Mouse (Mus musculus) ES-E14 (cell line): ENCODE measurements around the gene 4930469K13Rik. TPM values are rescaled to one million over a fixed set of nuclear protein-coding genes. Genes with fewer than 3 reads are reported as not detected.
A peak's percentile ranks its signal among the peaks of the same experiment; 100 is the strongest.

ENCODE experiments used
- DNase-seq: peaks from one replicate; pipeline ENCODE4 v3.0.0-alpha.2; 2013; ENCODE audit warnings: low read depth, low spot score
- H3K27ac ChIP-seq: 2 replicates; pipeline ENCODE4 v1.5.1; 2012; ENCODE audit warnings: low read depth, mild to moderate bottlenecking, low read length, moderate library complexity, mixed read lengths; ENCODE audit not compliant: poor library complexity, insufficient read depth, severe bottlenecking
- H3K36me3 ChIP-seq: 2 replicates; pipeline ENCODE4 v1.6.1; 2012; ENCODE audit warnings: mild to moderate bottlenecking, low read length, moderate library complexity, mixed read lengths; ENCODE audit not compliant: control insufficient read depth, poor library complexity, insufficient read depth, severe bottlenecking
- H3K4me1 ChIP-seq, 2 experiments: fragments of 150-350 bp in 1 of 2; sonication (generic) in 1 of 2; 2 replicates each; pipeline ENCODE4 v1.6.1; 2012; ENCODE audit warnings: low read length in 2 of 2, mild to moderate bottlenecking in 1 of 2, mixed read lengths in 1 of 2; ENCODE audit not compliant: control insufficient read depth in 2 of 2, insufficient read depth in 2 of 2, poor library complexity in 1 of 2
- H3K4me3 ChIP-seq, 2 experiments: fragments of 150-350 bp in 1 of 2; sonication (generic) in 1 of 2; 2 replicates each; pipeline ENCODE4 v1.5.1; 2012; ENCODE audit warnings: low read length in 2 of 2, low read depth in 1 of 2, mild to moderate bottlenecking in 1 of 2, mixed read lengths in 1 of 2; ENCODE audit not compliant: insufficient read depth in 1 of 2, poor library complexity in 1 of 2, severe bottlenecking in 1 of 2
- H3K9ac ChIP-seq: 2 replicates; pipeline ENCODE4 v1.6.1; 2012; ENCODE audit warnings: low read depth, mild to moderate bottlenecking, low read length, mixed read lengths; ENCODE audit not compliant: poor library complexity, insufficient read depth, severe bottlenecking
- H3K9me3 ChIP-seq: fragments of 150-350 bp; sonication (generic); 2 replicates; pipeline ENCODE4 v1.6.1; 2012; ENCODE audit warnings: low read depth, mild to moderate bottlenecking, low read length; ENCODE audit not compliant: control insufficient read depth, insufficient read depth
- CHD2 ChIP-seq: IDR thresholded peaks from 2 replicates; pipeline ENCODE4 v1.6.1; 2014; ENCODE audit warnings: mild to moderate bottlenecking, low read depth, low read length, inconsistent platforms
- HCFC1 ChIP-seq: IDR thresholded peaks from 2 replicates; pipeline ENCODE4 v1.6.1; 2012; ENCODE audit warnings: low read length, inconsistent platforms, borderline replicate concordance; ENCODE audit not compliant: insufficient read depth
- MAFK ChIP-seq: IDR thresholded peaks from 2 replicates; pipeline ENCODE4 v1.6.1; 2014; ENCODE audit warnings: mild to moderate bottlenecking, low read depth, low read length, inconsistent platforms; ENCODE audit not compliant: insufficient read depth
- ZC3H11A ChIP-seq: IDR thresholded peaks from 2 replicates; pipeline ENCODE4 v1.6.1; 2012; ENCODE audit warnings: low read depth, mild to moderate bottlenecking, inconsistent platforms, low read length, borderline replicate concordance
- ZNF384 ChIP-seq: IDR thresholded peaks from 2 replicates; pipeline ENCODE4 v1.6.1; 2012; ENCODE audit warnings: low read depth, low read length, inconsistent platforms
- in situ Hi-C, 2 experiments: fragments of 600-800 bp; cut with MboI; formaldehyde crosslinking; loops; one replicate each; pipeline ENCODE4 v1.15.1; 2025; ENCODE audit warnings: low sequenced_read_pairs in 2 of 2, inconsistent platforms in 1 of 2; ENCODE audit not compliant: unreplicated experiment in 2 of 2
- total RNA-seq: library from RNA; depleted of rRNA; stranded (reverse); fragments of 300-350 nt; gene quantifications from 2 replicates; pipeline ENCODE4 v1.2.3, GENCODE M21; 2012

The 4930469K13Rik gene
- total RNA-seq, 1 experiment: not detected

- Histone ChIP-seq H3K27ac (no peak overlapping the region), H3K4me1 (peaks cover 0 to 2% of the 10 kb centered on the region in 2 experiments; a peak in 1 of 4 replicates), H3K36me3 (no peaks in the 10 kb centered on the region), H3K9ac (no peak overlapping the region), H3K9me3 (no peaks in the 10 kb centered on the region), H3K4me3 (no peak overlapping the region)
- DNase-seq: no peak
- in situ Hi-C loops: no loop called here
- TF ChIP-seq CHD2 (no peak), MAFK (no peak), ZNF384 (no peak), HCFC1 (no peak), ZC3H11A (no peak)
These were observed 20.5 kb downstream of the 4930469K13Rik start for GRCm38 (mm10) chr11:34077870-34078269.

GRCm38 (mm10) chr11:34073776-34074175 lies 24.6 kb downstream of the 4930469K13Rik start:
- no peaks in the 10 kb centered on the region for H3K36me3 ChIP-seq
- no peak overlapping the region for H3K27ac ChIP-seq
- in situ Hi-C loops: no loop called here
- peak; percentile 59 for DNase-seq
- no peaks in the 10 kb centered on the region for H3K9me3 ChIP-seq
- no peak overlapping the region for H3K4me3 ChIP-seq
- TF ChIP-seq ZC3H11A: peak; percentile 28; the same call in 1 of the 2 replicates
- no peak for TF ChIP-seq MAFK
- peak; percentile 34; the same call in 1 of the 2 replicates for TF ChIP-seq HCFC1
- TF ChIP-seq ZNF384: no peak
- no peak for TF ChIP-seq CHD2
- H3K4me1 ChIP-seq: peaks cover 0 to 5% of the 10 kb centered on the region in 2 experiments; a peak in 1 of 4 replicates
- no peak overlapping the region for H3K9ac ChIP-seq

- TF ChIP-seq CHD2 (no peak), HCFC1 (no peak), ZNF384 (no peak), ZC3H11A (no peak), MAFK (no peak)
- no peaks in the 10 kb centered on the region for H3K36me3 ChIP-seq
- in situ Hi-C loops: no loop called here
- no peak overlapping the region for H3K27ac ChIP-seq
- peak; percentile 25 for DNase-seq
- no peaks in the 10 kb centered on the region for H3K9me3 ChIP-seq
- no peak overlapping the region for H3K9ac ChIP-seq
- peaks cover 0 to 5% of the 10 kb centered on the region in 2 experiments; a peak in 1 of 4 replicates for H3K4me1 ChIP-seq
- H3K4me3 ChIP-seq: no peak overlapping the region
These were observed 26.0 kb downstream of the 4930469K13Rik start for GRCm38 (mm10) chr11:34072309-34072708.

- peaks cover 0 to 5% of the 10 kb centered on the region in 2 experiments; a peak in 1 of 4 replicates for H3K4me1 ChIP-seq
- no peak overlapping the region for H3K4me3 ChIP-seq
- no peaks in the 10 kb centered on the region for H3K9me3 ChIP-seq
- in situ Hi-C loops: no loop called here
- TF ChIP-seq ZC3H11A (no peak), ZNF384 (no peak), MAFK (no peak), HCFC1 (no peak), CHD2 (no peak)
- no peak overlapping the region for H3K9ac ChIP-seq
- DNase-seq: no peak
- no peaks in the 10 kb centered on the region for H3K36me3 ChIP-seq
- no peak overlapping the region for H3K27ac ChIP-seq
These were observed 27.8 kb downstream of the 4930469K13Rik start for GRCm38 (mm10) chr11:34070596-34070995.
